Mouse (Mus musculus) liver, embryonic 13.5 days (tissue): ENCODE results near the gene Obp1b. TPM values are rescaled to one million over a fixed set of nuclear protein-coding genes. Genes with fewer than 3 reads are reported as not detected.
"Not testable (repeated sequence)": the region's sequence is repeated elsewhere in the genome, so short reads cannot be mapped to it uniquely, and the experiment has no call there.

Experiments used
- ATAC-seq: fragments of 200-750 bp; cut with Nextera tagmentation; 2 replicates; pipeline ENCODE4 v1.8.0; 2017; ENCODE audit warnings: low read depth, mild to moderate bottlenecking, moderate number of reproducible peaks, moderate library complexity
- DNase-seq: peaks from one replicate; pipeline ENCODE4 v3.0.0; 2022
- H3K27ac ChIP-seq: fragments of 300-500 bp; sonication (generic); 2 replicates; pipeline ENCODE4 v1.5.1; 2015; ENCODE audit warnings: moderate library complexity, mild to moderate bottlenecking, inconsistent platforms
- H3K27me3 ChIP-seq: fragments of 300-500 bp; sonication (generic); 2 replicates; pipeline ENCODE4 v1.6.1; 2015; ENCODE audit warnings: mild to moderate bottlenecking, inconsistent platforms
- H3K36me3 ChIP-seq: fragments of 300-500 bp; sonication (generic); 2 replicates; pipeline ENCODE4 v1.6.1; 2015; ENCODE audit warnings: mild to moderate bottlenecking, inconsistent platforms
- H3K4me1 ChIP-seq: fragments of 300-500 bp; sonication (generic); replicated peaks from 2 replicates; pipeline ENCODE4 v1.6.1; 2015; ENCODE audit warnings: inconsistent platforms
- H3K4me2 ChIP-seq: fragments of 300-500 bp; sonication (generic); 2 replicates; pipeline ENCODE4 v1.6.1; 2015; ENCODE audit warnings: inconsistent platforms, mild to moderate bottlenecking, moderate library complexity
- H3K4me3 ChIP-seq: fragments of 300-500 bp; sonication (generic); replicated peaks from 2 replicates; pipeline ENCODE4 v1.5.1; 2015; ENCODE audit warnings: mild to moderate bottlenecking, inconsistent platforms
- H3K9ac ChIP-seq: fragments of 300-500 bp; sonication (generic); 2 replicates; pipeline ENCODE4 v1.6.1; 2015; ENCODE audit warnings: mild to moderate bottlenecking, inconsistent platforms
- H3K9me3 ChIP-seq: fragments of 300-500 bp; sonication (generic); replicated peaks from 2 replicates; pipeline ENCODE4 v1.6.1; 2016; ENCODE audit warnings: inconsistent platforms
- WGBS: fragments of 180-500 bp; shearing (Covaris S2); methylation state at CpG from one replicate; pipeline ENCODE4 v1.1.7; 2015; ENCODE audit not compliant: insufficient replicate concordance; 5-methylcytosine and 5-hydroxymethylcytosine counted together
- polyA plus RNA-seq: library from polyadenylated mRNA; unstranded; fragments of >200 nt; fragmentation: Nextera tagmentation; extraction: Ambion mirVana; gene quantifications from 2 replicates; pipeline ENCODE4 v1.2.1, GENCODE M21; 2015

The Obp1b gene
- polyA plus RNA-seq = not detected in 2 replicates

- ATAC-seq, H3K36me3 ChIP-seq, H3K4me2 ChIP-seq, DNase-seq, H3K27ac ChIP-seq, H3K4me1 ChIP-seq, H3K27me3 ChIP-seq, H3K9me3 ChIP-seq, H3K9ac ChIP-seq, H3K4me3 ChIP-seq: not testable (repeated sequence)
- no CpG with 5 or more reads among the region's 3 CpGs for WGBS
Observed at GRCm38 (mm10) chrX:78186477-78186876, at the start of gene Obp1b. Obp1b (plus strand) TSS chrX:78186777.

- not testable (repeated sequence) for H3K4me2 ChIP-seq, H3K9me3 ChIP-seq, H3K4me3 ChIP-seq, H3K4me1 ChIP-seq, H3K27ac ChIP-seq, ATAC-seq, H3K27me3 ChIP-seq, DNase-seq, H3K36me3 ChIP-seq, H3K9ac ChIP-seq
- 32% methylated on average over 1 of the region's 1 CpGs for WGBS
Observed at GRCm38 (mm10) chrX:78202220-78202619, 15.6 kb downstream of the Obp1b start.

- ATAC-seq = no peak
Observed at GRCm38 (mm10) chrX:78202829-78203228, 16.3 kb downstream of the Obp1b start.

More at GRCm38 (mm10) chrX:78202829-78203228, 16.3 kb downstream of the Obp1b start:
- WGBS = 68% methylated on average over 5 of the region's 5 CpGs
- DNase-seq = no peak
- H3K4me3 ChIP-seq = no peak overlapping the region
- H3K27me3 ChIP-seq = no peaks in the 10 kb centered on the region
- H3K9ac ChIP-seq = no peak overlapping the region
- H3K4me2 ChIP-seq = no peak overlapping the region
- H3K9me3 ChIP-seq = no peaks in the 10 kb centered on the region
- no peaks in the 10 kb centered on the region for H3K4me1 ChIP-seq
- H3K27ac ChIP-seq = no peak overlapping the region
- H3K36me3 ChIP-seq = no peaks in the 10 kb centered on the region

Other genes starting within 250 kb of the Obp1b start
- gene Obp1a, start 95.4 kb upstream of the Obp1b start, polyA plus RNA-seq = not detected in 2 replicates
- not detected in 2 replicates for gene Gm5938, start 61.3 kb upstream of the Obp1b start, polyA plus RNA-seq
- not detected in 2 replicates for gene Gm14743, start 59.1 kb downstream of the Obp1b start, polyA plus RNA-seq
- not detected in 2 replicates for gene 4930480E11Rik, start 182.9 kb downstream of the Obp1b start, polyA plus RNA-seq